In genomic region chr3:96427311-96427710, GRCm38 (mm10) we compare ENCODE assay signal across 8 mouse cellular contexts. TPM values are rescaled to one million over a fixed set of nuclear protein-coding genes. Genes with fewer than 3 reads are reported as not detected.
DNase-seq lines count a peak whose midpoint lies in the region; ATAC-seq and TF ChIP-seq lines count a peak whose summit lies in the region.
"Had no signal": no experiment of that assay in that cellular context is flagged by ENCODE, and none has a peak within 500 bp of the region (broad histone marks: within the 10 kb centered on the region; RNA-seq: fewer than 3 reads in every experiment).

No protein-coding gene starts in this region.

- no peak for TF ChIP-seq POLR2A in myocyte (IDR thresholded peaks at IDR 0.05; ENCODE audit: insufficient read length, low read depth)

- H3K9me3 ChIP-seq in lung, embryonic 16.5 days (ENCODE audit: control insufficient read depth, low read length), result no peaks in the 10 kb centered on the region
- no peaks in the 10 kb centered on the region for H3K9me3 ChIP-seq in erythroblast, embryonic 14.5 days (ENCODE audit: control insufficient read depth, low read length)

- no peak overlapping the region for H3ac ChIP-seq in myocyte (ENCODE audit: control insufficient read depth, insufficient read length)

- WGBS in lung, embryonic 16.5 days, result 16% methylated on average over 4 of the region's 4 CpGs

- H3K4me2 ChIP-seq in lung, embryonic 16.5 days (ENCODE audit: low read depth, low read length), result peak overlapping the region; percentile 1; the same call in 1 of the 2 replicates
- peak overlapping the region; percentile 63 for H3K4me2 ChIP-seq in myocyte (ENCODE audit: low read depth)

- no peaks in the 10 kb centered on the region for H3K4me1 ChIP-seq in lung, embryonic 16.5 days (replicated peaks; ENCODE audit: control insufficient read depth, insufficient read depth, low read length)
- peaks cover 59% of the 10 kb centered on the region for H3K4me1 ChIP-seq in erythroblast, embryonic 14.5 days (ENCODE audit: control insufficient read depth)

- H3K9ac ChIP-seq in lung, embryonic 16.5 days (ENCODE audit: low read length), result no peak overlapping the region

- H3K4me3 ChIP-seq in lung, embryonic 16.5 days (ENCODE audit: low read length), result peak overlapping the region; percentile 1; the same call in 1 of the 2 replicates
- peak overlapping the region; percentile 61 for H3K4me3 ChIP-seq in erythroblast, embryonic 14.5 days (replicated peaks)
- peak overlapping the region; percentile 12 for H3K4me3 ChIP-seq in myocyte

- no peak for DNase-seq in lung, adult 18-20 months
- peak; percentile 74 for DNase-seq in R1 (ENCODE audit: low read depth, low spot score)
- no peak for DNase-seq in B cell, adult 2 months
- no peak for DNase-seq in left cerebral cortex, postnatal 25 days (ENCODE audit: low spot score in 2 of 2)

- intact Hi-C loops in left cerebral cortex, postnatal 25 days (cut with DNase I), result no loop called here

- no peaks in the 10 kb centered on the region for H3K36me3 ChIP-seq in lung, embryonic 16.5 days (ENCODE audit: control insufficient read depth, insufficient read depth, low read length)
- no peaks in the 10 kb centered on the region for H3K36me3 ChIP-seq in erythroblast, embryonic 14.5 days (ENCODE audit: control insufficient read depth)
- H3K36me3 ChIP-seq in myocyte (ENCODE audit: control insufficient read depth, insufficient read depth), result no peaks in the 10 kb centered on the region

- no peaks in the 10 kb centered on the region for H3K79me2 ChIP-seq in myocyte (ENCODE audit: control insufficient read depth, insufficient read depth)

- H3K27ac ChIP-seq in lung, embryonic 16.5 days (ENCODE audit: low read length), result no peak overlapping the region

- ATAC-seq in lung, embryonic 16.5 days (ENCODE audit: low read depth), result peak; percentile 31; the same call in 1 of the 2 replicates

- peaks cover 9% of the 10 kb centered on the region; the same call in 1 of the 2 replicates for H3K27me3 ChIP-seq in lung, embryonic 16.5 days (ENCODE audit: control insufficient read depth, insufficient read depth, low read depth, low read length)
- H3K27me3 ChIP-seq in erythroblast, embryonic 14.5 days (ENCODE audit: control insufficient read depth), result peaks cover 26% of the 10 kb centered on the region
- H3K27me3 ChIP-seq in myocyte (ENCODE audit: control insufficient read depth, insufficient read depth, insufficient read length), result no peaks in the 10 kb centered on the region

TF ChIP-seq in myocyte, 11 proteins besides CTCF, POLR2A, EP300 and RAD21:
- TF ChIP-seq MYOD1 (IDR thresholded peaks at IDR 0.05; ENCODE audit: control insufficient read depth in 1 of 3, insufficient read length in 2 of 3, low read depth in 2 of 3) (no peak), MAX (IDR thresholded peaks at IDR 0.05; ENCODE audit: low read depth) (no peak), TCF3 (IDR thresholded peaks at IDR 0.05; ENCODE audit: insufficient read length, low read depth) (no peak), MYOG (IDR thresholded peaks at IDR 0.05; ENCODE audit: control insufficient read depth in 1 of 3, insufficient read depth in 1 of 3, insufficient read length in 2 of 3, low read depth in 2 of 3) (no peak), POLR2AphosphoS2 (IDR thresholded peaks at IDR 0.05; ENCODE audit: insufficient read length, low read depth) (no peak), USF1 (IDR thresholded peaks at IDR 0.05; ENCODE audit: low read depth) (no peak), REST (IDR thresholded peaks at IDR 0.05; ENCODE audit: insufficient read depth, insufficient read length) (no peak), TCF12 (IDR thresholded peaks at IDR 0.05; ENCODE audit: insufficient read depth, poor library complexity, severe bottlenecking) (no peak), E2F4 (IDR thresholded peaks at IDR 0.05; ENCODE audit: insufficient read depth) (no peak), SRF (IDR thresholded peaks at IDR 0.05; ENCODE audit: control insufficient read depth, insufficient read length, low read depth) (no peak), CEBPB (IDR thresholded peaks at IDR 0.05; ENCODE audit: insufficient read depth, poor library complexity, severe bottlenecking) (no peak)

RNA-seq across cellular contexts. Expression of gene BC107364, which starts 24.8 kb away (rescaled TPM):
- polyA plus RNA-seq in lung, embryonic 16.5 days (2015; fragmentation: Nextera tagmentation; extraction: Ambion mirVana), result 0.30 and 0.34 TPM in 2 replicates
- polyA plus RNA-seq in erythroblast, embryonic 14.5 days (2012), result not detected in 2 replicates
- polyA plus RNA-seq in myocyte (2012; fragmentation: generic; extraction: Trizol), result not detected
- not detected for total RNA-seq in left cerebral cortex, postnatal 25 days (2021)
- total RNA-seq: left cerebral cortex, adult 18-20 months had no signal

Comparison
In these comparisons a context has a peak if more than half of its experiments do, and no peak if none do; other contexts are left out.
1. H3K4me3 ChIP-seq: peak in every context shown above with its lines; median percentile 61 in erythroblast, embryonic 14.5 days; 12 in myocyte; 1 in lung, embryonic 16.5 days.